Mouse (Mus musculus): ENCODE results near the gene Atg101. TPM values are rescaled to one million over a fixed set of nuclear protein-coding genes. Genes with fewer than 3 reads are reported as not detected.

The Atg101 gene
- polyA plus RNA-seq, 1 experiment from 2014 or later = 84.3 TPM

DNA sequence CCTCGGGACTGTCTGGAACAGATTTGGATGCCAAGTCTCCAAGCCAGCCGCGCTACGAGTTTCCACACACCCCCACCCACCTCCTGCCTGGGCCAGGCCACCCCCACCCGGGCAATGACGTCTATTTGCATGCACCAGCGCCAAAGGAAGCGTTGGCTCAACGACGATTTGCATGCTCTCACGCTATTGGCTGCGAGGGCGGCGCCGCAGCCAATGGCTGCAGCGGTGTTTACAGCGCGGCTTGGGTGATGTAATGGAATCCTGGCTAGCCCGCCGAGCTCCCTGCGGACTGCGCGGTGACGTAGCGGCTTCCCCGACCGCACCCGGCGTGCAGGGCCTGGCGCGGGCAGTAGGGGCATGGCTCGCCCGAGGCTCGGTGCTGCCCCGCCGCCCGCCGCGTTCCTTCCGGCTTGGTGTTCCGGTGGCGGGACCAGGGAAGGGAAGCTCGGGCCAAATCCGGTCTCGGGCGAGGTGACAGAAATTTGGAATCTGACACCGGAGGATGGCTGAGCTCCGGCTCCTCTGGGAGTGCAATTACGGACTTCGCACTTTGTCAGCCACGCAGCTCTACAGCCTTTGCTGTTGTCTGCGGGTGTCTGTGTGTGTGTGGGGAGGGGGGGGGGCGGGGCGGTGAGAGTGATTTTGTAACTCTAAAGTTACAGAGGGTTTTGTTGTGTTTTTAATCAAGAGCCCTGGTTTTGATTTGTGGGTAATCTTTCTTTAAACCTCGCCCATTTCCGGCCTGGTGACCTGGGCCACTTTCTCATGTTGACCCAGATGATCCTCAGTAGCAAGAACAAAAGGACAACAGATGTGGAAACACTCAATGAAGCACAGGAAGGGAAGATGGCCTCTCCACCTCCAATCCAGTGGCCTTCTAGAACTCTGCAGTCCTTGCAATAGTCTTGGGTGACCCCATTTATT, 37.6 kb upstream of the Atg101 start:
- Histone ChIP-seq H3K36me3 (replicated peaks) (no peaks in the 10 kb centered on the region), H3K27me3 (replicated peaks) (no peaks in the 10 kb centered on the region; the same call in 1 of the 2 replicates), H3K4me2 (peak overlapping the region; percentile 72), H3K4me1 (peaks cover 9% of the 10 kb centered on the region), H3K4me3 (peak overlapping the region; percentile 55), H3K27ac (peak overlapping the region; percentile 84), H3K9me3 (no peaks in the 10 kb centered on the region), H3K9ac (peak overlapping the region; percentile 70)
- peak; percentile 99 for ATAC-seq (replicated peaks)
- 2% methylated on average over 56 of the region's 56 CpGs for whole genome bisulfite sequencing

DNA sequence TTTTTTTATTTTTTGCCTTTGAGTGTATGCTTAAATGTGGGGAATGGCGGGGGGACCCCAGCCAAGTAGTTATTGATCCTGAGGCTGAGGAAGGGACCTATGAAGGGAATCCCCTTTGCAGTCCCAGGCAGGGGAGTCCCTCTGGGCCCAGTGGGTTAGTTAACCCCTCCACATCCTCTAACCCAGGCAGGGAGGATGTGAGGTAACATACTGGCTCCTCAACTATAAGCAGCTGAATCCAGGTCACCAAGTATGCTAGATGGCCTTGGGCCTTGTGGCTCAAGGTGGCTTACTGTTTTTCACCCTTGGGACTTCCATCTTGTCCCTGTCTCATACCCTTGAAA, 36.9 kb upstream of the Atg101 start:
- no peaks in the 10 kb centered on the region for H3K36me3 ChIP-seq (replicated peaks)
- H3K4me2 ChIP-seq = peak overlapping the region; percentile 72
- no peak for ATAC-seq (replicated peaks)
- peaks cover 9% of the 10 kb centered on the region for H3K4me1 ChIP-seq
- no peaks in the 10 kb centered on the region; the same call in 1 of the 2 replicates for H3K27me3 ChIP-seq (replicated peaks)
- 79% methylated on average over 1 of the region's 1 CpGs for WGBS
- H3K27ac ChIP-seq = peak overlapping the region; percentile 84; the same call in 1 of the 2 replicates
- peak overlapping the region; percentile 55 for H3K4me3 ChIP-seq
- no peak overlapping the region for H3K9ac ChIP-seq
- H3K9me3 ChIP-seq = no peaks in the 10 kb centered on the region

DNA sequence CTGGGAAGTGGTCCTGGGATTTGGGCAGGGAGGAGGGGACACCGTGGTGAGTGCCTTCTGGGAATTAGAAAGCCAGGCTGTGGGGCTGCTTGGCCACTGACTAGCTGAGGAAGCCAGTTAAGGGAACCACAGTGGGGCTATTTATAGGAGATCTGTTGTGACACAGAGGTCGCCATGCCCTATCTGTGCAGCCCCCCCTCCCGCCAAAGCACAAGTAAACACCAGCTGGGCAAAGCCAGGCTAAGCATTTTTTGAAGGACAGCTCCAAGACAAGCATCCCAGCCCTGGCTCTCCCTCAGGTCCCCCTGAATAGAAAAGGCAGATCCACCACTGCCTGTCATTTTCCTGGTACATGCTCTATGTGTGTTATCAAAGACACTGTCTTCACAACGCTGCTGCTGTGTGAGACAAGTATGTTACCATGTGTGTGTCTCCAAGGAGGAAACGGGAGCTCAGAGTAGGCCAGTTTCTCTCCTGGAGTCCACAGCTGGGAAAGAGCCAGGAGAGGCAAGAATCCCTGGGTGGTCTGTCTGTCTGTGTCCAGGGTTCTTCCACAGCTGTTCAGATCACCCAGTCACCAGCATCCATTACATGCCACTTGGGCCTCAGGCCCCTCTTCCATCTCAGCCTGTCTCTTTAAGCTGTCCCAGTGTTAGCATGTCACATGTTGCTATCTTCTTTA, 35.9 kb upstream of the Atg101 start:
- H3K4me3 ChIP-seq = no peak overlapping the region
- no peaks in the 10 kb centered on the region for H3K9me3 ChIP-seq
- WGBS = 66% methylated on average over 5 of the region's 5 CpGs
- H3K4me2 ChIP-seq = no peak overlapping the region
- peaks cover 9% of the 10 kb centered on the region for H3K4me1 ChIP-seq
- H3K27me3 ChIP-seq (replicated peaks) = no peaks in the 10 kb centered on the region; the same call in 1 of the 2 replicates
- H3K36me3 ChIP-seq (replicated peaks) = no peaks in the 10 kb centered on the region
- H3K27ac ChIP-seq = no peak overlapping the region
- no peak overlapping the region for H3K9ac ChIP-seq
- no peak for ATAC-seq (replicated peaks)

DNA sequence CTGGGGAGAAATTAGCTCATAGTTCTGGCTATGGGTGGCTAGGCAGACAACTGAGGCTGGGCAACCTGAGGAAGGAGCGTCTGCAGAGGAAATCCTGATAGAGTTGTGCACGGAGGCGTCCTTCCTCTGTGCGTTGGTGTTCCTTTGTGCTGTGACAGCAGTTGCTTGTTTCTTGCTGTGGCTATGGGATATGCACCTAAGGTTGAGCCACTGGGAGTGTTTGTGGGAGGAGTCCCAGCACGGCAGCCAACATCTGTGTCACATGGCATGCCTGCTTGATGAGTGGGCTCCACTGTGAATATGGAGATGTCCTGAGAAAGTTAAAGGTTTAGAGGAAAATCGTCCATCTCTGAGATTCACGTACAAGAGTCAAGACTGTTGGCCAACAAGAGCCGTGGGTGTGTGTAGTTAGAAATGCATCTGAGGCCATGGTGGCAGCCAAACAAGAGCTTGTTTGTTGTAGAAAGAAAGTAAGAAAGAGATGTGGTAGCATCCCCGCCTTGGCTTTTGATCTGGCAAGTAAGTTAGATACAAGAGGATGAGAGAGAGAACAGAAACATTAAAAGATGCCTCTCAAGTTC, 33.8 kb upstream of the Atg101 start:
- no peak for ATAC-seq (replicated peaks)
- Histone ChIP-seq H3K9me3 (no peaks in the 10 kb centered on the region), H3K36me3 (replicated peaks) (no peaks in the 10 kb centered on the region), H3K4me3 (no peak overlapping the region), H3K9ac (no peak overlapping the region), H3K4me2 (no peak overlapping the region), H3K4me1 (peaks cover 18% of the 10 kb centered on the region), H3K27ac (no peak overlapping the region), H3K27me3 (replicated peaks) (no peaks in the 10 kb centered on the region; the same call in 1 of the 2 replicates)
- WGBS = 85% methylated on average over 9 of the region's 9 CpGs

DNA sequence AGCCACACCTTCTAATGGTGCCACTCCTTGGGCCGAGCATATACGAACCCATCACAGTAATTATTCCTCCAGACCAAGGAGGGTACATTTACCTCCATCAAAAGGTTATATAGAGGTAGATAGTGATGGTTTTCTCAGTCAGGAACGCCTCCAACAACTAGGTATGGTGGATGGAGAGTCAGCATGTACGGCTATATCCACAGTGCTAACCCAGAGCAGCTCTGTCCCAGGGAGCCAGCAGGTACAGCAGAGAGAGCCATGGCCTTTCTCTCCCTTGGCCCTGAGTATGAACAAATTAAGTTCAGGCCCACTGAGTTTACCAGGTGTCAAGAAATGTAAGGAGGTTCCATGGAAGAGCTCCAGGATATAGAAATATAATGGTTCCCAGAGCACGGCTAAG, 32.1 kb upstream of the Atg101 start:
- H3K27me3 ChIP-seq (replicated peaks) = no peaks in the 10 kb centered on the region; the same call in 1 of the 2 replicates
- WGBS = 86% methylated on average over 5 of the region's 5 CpGs
- no peaks in the 10 kb centered on the region for H3K36me3 ChIP-seq (replicated peaks)
- ATAC-seq (replicated peaks) = no peak
- peaks cover 13% of the 10 kb centered on the region for H3K4me1 ChIP-seq
- no peak overlapping the region for H3K4me3 ChIP-seq
- no peak overlapping the region for H3K9ac ChIP-seq
- H3K27ac ChIP-seq = no peak overlapping the region
- no peaks in the 10 kb centered on the region for H3K9me3 ChIP-seq
- no peak overlapping the region for H3K4me2 ChIP-seq

DNA sequence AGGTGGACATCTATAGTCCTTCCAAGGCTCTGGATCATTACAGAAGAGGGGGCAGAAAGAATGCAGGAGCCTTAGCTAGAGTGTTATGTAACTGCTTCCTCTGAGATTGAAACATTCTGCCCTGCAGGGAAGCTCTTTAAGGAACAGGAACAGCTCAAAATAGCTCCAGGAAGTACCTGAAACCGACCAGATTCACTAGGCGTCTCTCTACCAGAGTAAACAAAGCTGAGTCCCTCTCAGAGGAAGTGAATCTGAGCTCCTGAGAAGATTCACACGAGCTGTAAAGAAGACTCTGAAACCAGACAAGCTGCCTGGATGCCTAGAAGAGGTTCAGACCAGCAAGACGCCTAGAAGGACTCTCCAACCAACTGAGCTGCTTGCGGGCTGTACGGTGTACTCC, 31.5 kb upstream of the Atg101 start:
- H3K4me1 ChIP-seq = peaks cover 9% of the 10 kb centered on the region; the same call in 1 of the 2 replicates
- no peaks in the 10 kb centered on the region for H3K9me3 ChIP-seq
- no peaks in the 10 kb centered on the region for H3K36me3 ChIP-seq (replicated peaks)
- no peak overlapping the region for H3K9ac ChIP-seq
- no peak overlapping the region for H3K4me3 ChIP-seq
- H3K27ac ChIP-seq = no peak overlapping the region
- WGBS = 86% methylated on average over 6 of the region's 6 CpGs
- H3K4me2 ChIP-seq = no peak overlapping the region
- no peaks in the 10 kb centered on the region; the same call in 1 of the 2 replicates for H3K27me3 ChIP-seq (replicated peaks)
- ATAC-seq (replicated peaks) = no peak

DNA sequence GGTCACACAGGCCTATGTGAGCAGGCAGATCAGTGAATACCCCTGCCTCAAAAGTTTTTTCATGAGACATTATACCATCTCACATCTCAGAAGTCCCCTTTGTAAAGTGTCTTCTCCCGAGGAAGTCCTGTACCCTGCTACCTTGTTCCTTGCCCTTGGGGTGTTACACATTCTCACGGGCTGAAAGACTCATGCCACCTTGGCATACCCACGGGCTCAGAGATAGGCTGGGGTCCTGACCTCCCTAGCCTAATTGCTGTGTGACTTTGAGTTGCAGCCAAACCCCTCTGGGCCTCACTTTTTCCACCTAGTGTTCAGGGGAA, 30.5 kb upstream of the Atg101 start:
- 40% methylated on average over 3 of the region's 3 CpGs for WGBS
- Histone ChIP-seq H3K4me2 (peak overlapping the region; percentile 90), H3K27ac (peak overlapping the region; percentile 34; the same call in 1 of the 2 replicates), H3K4me3 (peak overlapping the region; percentile 60), H3K36me3 (replicated peaks) (no peaks in the 10 kb centered on the region), H3K9me3 (no peaks in the 10 kb centered on the region), H3K9ac (peak overlapping the region; percentile 68), H3K4me1 (peaks cover 9% of the 10 kb centered on the region; the same call in 1 of the 2 replicates), H3K27me3 (replicated peaks) (no peaks in the 10 kb centered on the region; the same call in 1 of the 2 replicates)
- ATAC-seq (replicated peaks) = peak; percentile 21

DNA sequence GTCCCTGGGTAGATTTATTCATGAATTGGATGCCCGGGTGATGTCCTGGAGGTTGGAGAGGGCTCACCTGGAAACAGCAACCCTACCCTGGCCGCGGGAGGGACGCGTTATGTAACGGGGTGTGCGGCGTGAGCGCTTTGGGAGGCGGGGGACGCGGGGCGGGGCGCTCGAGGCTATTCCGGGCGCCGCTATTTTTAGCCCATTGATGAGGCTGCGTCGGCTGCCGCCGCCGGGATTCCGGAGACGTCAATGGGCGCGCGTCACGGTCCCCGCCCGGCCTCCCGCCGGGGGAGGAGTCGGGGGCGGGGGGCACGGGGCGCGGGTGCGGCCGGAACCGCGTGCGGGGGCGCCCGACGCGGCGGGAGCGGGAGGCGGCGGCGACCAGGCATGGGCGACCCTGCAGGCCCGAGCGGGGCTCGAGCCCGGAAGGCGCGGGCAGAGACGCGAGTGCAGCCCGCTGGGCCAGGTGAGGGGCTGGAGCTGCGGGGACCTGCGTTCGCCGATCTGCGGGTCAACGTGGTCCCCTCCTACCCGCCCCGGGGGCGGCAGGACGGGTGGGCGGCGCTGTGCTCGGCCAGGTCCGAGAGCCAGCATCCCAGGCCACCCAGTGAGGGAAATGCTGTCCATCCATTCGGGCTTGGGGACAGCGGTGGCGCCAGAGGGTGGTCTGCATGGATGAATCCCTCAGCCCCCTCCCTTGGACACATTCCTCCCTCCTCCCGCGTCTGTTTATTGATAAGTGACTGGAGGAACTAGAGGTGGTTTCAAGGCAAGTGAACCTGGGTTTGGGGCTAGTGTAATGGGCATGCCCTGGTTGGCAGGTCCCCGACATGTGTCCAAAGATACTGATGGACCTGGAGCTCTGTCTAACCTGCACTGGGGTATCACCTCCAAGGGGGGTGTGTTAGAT, 29.9 kb upstream of the Atg101 start, which contains the start of gene Nr4a1:
Nr4a1 (plus strand) TSS at position 384 of the 910 bp plus-strand sequence.
- Histone ChIP-seq H3K27me3 (replicated peaks) (no peaks in the 10 kb centered on the region; the same call in 1 of the 2 replicates), H3K4me1 (peaks cover 9% of the 10 kb centered on the region; the same call in 1 of the 2 replicates), H3K9me3 (no peaks in the 10 kb centered on the region), H3K27ac (peak within 1 kb of the TSS; percentile 34), H3K36me3 (replicated peaks) (no peaks in the 10 kb centered on the region), H3K9ac (peak within 1 kb of the TSS; percentile 68), H3K4me3 (peak within 1 kb of the TSS; percentile 60), H3K4me2 (peak within 1 kb of the TSS; percentile 90)
- under 1% methylated on average over 70 of the region's 82 CpGs for WGBS
- ATAC-seq (replicated peaks) = peak; percentile 77

DNA sequence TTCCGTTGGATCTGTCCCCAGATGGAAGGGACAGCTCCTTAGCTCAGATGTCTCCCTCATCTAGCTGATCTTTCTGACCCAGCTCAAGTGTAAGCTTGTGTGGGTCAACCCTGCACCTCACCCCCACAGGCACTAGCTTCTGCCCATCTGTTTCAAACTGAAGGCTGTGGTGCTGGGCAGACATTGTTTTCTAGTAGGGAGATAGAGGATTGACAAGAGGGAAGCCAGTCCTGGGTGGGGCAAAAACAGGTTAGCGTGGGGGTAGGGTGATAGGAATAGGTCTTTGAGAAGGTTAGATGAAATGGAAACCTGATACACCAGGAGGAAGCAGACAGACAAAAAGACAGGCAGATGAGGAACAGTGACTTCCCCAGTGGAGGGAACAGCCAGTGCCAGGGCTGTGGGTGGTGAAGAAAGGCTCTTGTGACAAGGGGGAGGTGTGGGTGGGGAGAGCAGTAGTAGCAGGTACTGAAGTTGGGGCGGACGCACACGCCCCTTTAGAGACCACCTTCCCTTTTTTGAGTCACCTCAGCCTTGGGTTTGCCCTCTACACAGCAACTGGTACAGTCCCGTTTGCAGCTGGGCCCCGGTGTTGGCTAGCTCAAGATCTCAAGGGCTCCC, 28.1 kb upstream of the Atg101 start:
- no peaks in the 10 kb centered on the region for H3K27me3 ChIP-seq (replicated peaks)
- H3K4me2 ChIP-seq = no peak overlapping the region
- no peak overlapping the region for H3K4me3 ChIP-seq
- H3K4me1 ChIP-seq = peaks cover 9% of the 10 kb centered on the region; the same call in 1 of the 2 replicates
- no peaks in the 10 kb centered on the region for H3K9me3 ChIP-seq
- H3K36me3 ChIP-seq (replicated peaks) = no peaks in the 10 kb centered on the region
- H3K9ac ChIP-seq = no peak overlapping the region
- H3K27ac ChIP-seq = no peak overlapping the region
- WGBS = 88% methylated on average over 7 of the region's 7 CpGs
- no peak for ATAC-seq (replicated peaks)

DNA sequence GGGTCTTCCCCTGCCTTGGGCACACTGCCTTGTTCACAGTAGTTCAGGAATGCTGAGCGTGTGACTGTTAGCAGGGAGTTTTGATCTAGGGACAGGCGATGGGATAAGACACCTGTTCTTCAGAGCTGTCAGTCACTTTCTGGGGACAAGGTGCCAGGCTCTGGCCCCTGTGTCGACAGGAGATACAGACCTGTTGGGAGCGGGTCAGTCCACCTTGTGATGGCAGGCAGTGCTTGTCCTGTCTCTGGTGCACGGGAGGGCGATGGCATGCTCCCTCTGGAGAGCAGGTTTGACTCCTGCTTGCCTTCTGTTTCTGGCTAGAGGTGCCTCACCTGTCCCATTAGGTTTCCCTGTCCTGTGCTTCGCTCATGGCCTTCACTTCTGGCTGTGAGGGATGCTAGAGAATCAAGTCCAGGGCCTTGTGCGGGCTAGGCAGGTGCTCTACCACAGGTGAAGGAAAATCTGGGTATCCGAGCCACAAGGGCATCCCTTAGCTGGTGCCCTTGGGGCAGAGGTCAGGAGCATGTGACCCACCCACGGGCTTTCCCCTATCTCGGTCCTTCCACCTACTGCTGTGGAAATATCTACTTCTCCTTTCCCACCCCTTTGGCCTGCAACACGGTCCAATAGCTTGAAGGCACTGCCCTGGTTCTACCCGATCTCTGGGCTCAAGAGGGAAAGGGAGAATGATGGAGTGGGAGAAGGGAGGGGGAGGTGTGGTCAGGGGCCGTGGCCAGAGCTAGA, 27.4 kb upstream of the Atg101 start:
- H3K4me3 ChIP-seq = no peak overlapping the region
- 83% methylated on average over 14 of the region's 14 CpGs for WGBS
- H3K9me3 ChIP-seq = no peaks in the 10 kb centered on the region
- ATAC-seq (replicated peaks) = no peak
- no peak overlapping the region for H3K4me2 ChIP-seq
- H3K4me1 ChIP-seq = peaks cover 9% of the 10 kb centered on the region; the same call in 1 of the 2 replicates
- H3K27me3 ChIP-seq (replicated peaks) = no peaks in the 10 kb centered on the region
- no peak overlapping the region for H3K9ac ChIP-seq
- H3K27ac ChIP-seq = no peak overlapping the region
- H3K36me3 ChIP-seq (replicated peaks) = no peaks in the 10 kb centered on the region
